Mouse (Mus musculus) colon, adult 2 months (tissue): ENCODE measurements around the gene Prp2. TPM values are rescaled to one million over a fixed set of nuclear protein-coding genes. Genes with fewer than 3 reads are reported as not detected.

Source experiments
- polyA plus RNA-seq: library from polyadenylated mRNA; depleted of rRNA; stranded (reverse); fragments of >200 nt; gene quantifications from 2 replicates; pipeline ENCODE4 v1.2.3, GENCODE M21; 2012; rRNA removed

The Prp2 gene
- polyA plus RNA-seq = not detected in 2 replicates

DNA sequence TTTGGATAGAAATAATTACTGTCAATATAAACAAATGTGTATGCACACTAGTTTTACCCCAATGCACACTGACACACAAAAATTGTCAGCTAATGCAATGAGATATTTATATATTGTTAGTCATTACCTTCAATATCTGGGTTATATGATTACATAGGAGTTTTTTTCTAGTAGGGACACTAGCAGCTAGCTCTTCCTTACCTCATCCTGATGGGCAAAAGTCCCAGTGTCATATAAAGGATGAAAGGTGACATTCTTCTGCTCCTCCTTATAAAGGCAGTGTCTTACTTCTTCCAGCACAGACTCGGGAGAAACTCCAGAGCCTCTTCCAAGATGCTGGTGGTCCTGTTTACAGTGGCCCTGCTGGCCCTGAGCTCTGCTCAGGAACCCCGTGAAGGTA, at the start of gene Prp2:
TSS of gene Prp2 (plus strand) at position 301 of the 400 bp plus-strand sequence.

DNA sequence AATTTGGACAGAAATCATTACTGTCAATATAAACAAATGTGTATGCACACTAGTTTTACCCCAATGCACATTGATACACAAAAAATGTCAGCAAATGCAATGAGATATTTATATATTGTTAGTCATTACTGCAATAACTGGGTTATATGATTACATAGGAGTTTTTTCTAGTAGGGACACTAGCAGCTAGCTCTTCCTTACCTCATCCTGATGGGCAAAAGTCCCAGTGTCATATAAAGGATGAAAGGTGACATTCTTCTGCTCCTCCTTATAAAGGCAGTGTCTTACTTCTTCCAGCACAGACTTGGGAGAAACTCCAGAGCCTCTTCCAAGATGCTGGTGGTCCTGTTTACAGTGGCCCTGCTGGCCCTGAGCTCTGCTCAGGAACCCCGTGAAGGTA, 26.2 kb upstream of the Prp2 start, which contains the start of gene Prh1:
TSS of gene Prh1 (plus strand) at position 301 of the 400 bp plus-strand sequence.

Other genes with a start within 250 kb of the Prp2 start
- not detected in 2 replicates for gene Gm8882, start 231.8 kb upstream of the Prp2 start, polyA plus RNA-seq
- not detected in 2 replicates for gene Prh1, start 26.1 kb upstream of the Prp2 start, polyA plus RNA-seq
- gene A630073D07Rik, start 55.6 kb downstream of the Prp2 start, polyA plus RNA-seq = not detected in 2 replicates
- not detected in 2 replicates for gene Tas2r120, start 61.0 kb downstream of the Prp2 start, polyA plus RNA-seq
- not detected in 2 replicates for gene Tas2r121, start 105.1 kb downstream of the Prp2 start, polyA plus RNA-seq
- not detected in 2 replicates for gene Tas2r122, start 116.0 kb downstream of the Prp2 start, polyA plus RNA-seq
- gene Tas2r115, start 142.1 kb downstream of the Prp2 start, polyA plus RNA-seq = not detected in 2 replicates
- gene Tas2r124, start 158.8 kb downstream of the Prp2 start, polyA plus RNA-seq = not detected in 2 replicates
- gene Tas2r102, start 166.2 kb downstream of the Prp2 start, polyA plus RNA-seq = not detected in 2 replicates
- gene Tas2r136, start 182.2 kb downstream of the Prp2 start, polyA plus RNA-seq = not detected in 2 replicates
- not detected in 2 replicates for gene Tas2r117, start 206.9 kb downstream of the Prp2 start, polyA plus RNA-seq